Mouse (Mus musculus): Measurements from ENCODE around the gene Hlf.

Gene Hlf

GRCm38 (mm10) chr11:90390817-90391173 is at the start of gene Hlf:
TSS of gene Hlf (minus strand) at chr11:90390895.
- peak; percentile 99 for DNase-seq

- no peak for DNase-seq
Measured at GRCm38 (mm10) chr11:90438768-90439167, 48.1 kb upstream of the Hlf start.

- DNase-seq: no peak
Measured at GRCm38 (mm10) chr11:90425207-90425525, 34.5 kb upstream of the Hlf start.

- DNase-seq: no peak
Measured at GRCm38 (mm10) chr11:90424334-90425206, 33.9 kb upstream of the Hlf start.

GRCm38 (mm10) chr11:90423896-90424295 is 33.2 kb upstream of the Hlf start:
- DNase-seq: no peak

GRCm38 (mm10) chr11:90419706-90420105 is 29.0 kb upstream of the Hlf start:
- DNase-seq: peak; percentile 76

GRCm38 (mm10) chr11:90417921-90418320 is 27.2 kb upstream of the Hlf start:
- DNase-seq: peak; percentile 100

- peak; percentile 91 for DNase-seq
Measured at GRCm38 (mm10) chr11:90417011-90417410, 26.3 kb upstream of the Hlf start.

GRCm38 (mm10) chr11:90398850-90399249 is 8.2 kb upstream of the Hlf start:
- no peak for DNase-seq

GRCm38 (mm10) chr11:90391271-90392185 is 833 bp upstream of the Hlf start:
- peak; percentile 86 for DNase-seq

GRCm38 (mm10) chr11:90389902-90390816 is 536 bp downstream of the Hlf start:
- DNase-seq: peak; percentile 95

GRCm38 (mm10) chr11:90389174-90389901 is 1.4 kb downstream of the Hlf start:
- DNase-seq: peak; percentile 97

GRCm38 (mm10) chr11:90387501-90388440 is 2.9 kb downstream of the Hlf start:
- DNase-seq: peak; percentile 94

GRCm38 (mm10) chr11:90382005-90382611 is 8.6 kb downstream of the Hlf start:
- peak; percentile 99 for DNase-seq

- DNase-seq: peak; percentile 90
Measured at GRCm38 (mm10) chr11:90381113-90381512, 9.6 kb downstream of the Hlf start.

GRCm38 (mm10) chr11:90380131-90380685 is 10.5 kb downstream of the Hlf start:
- DNase-seq: peak; percentile 90

GRCm38 (mm10) chr11:90378008-90378407 is 12.7 kb downstream of the Hlf start:
- DNase-seq: peak; percentile 86

GRCm38 (mm10) chr11:90376436-90376835 is 14.3 kb downstream of the Hlf start:
- no peak for DNase-seq

- peak; percentile 92 for DNase-seq
Measured at GRCm38 (mm10) chr11:90371470-90372100, 19.1 kb downstream of the Hlf start.

All from heart, adult 11 months (tissue).